Mouse (Mus musculus) thymus, postnatal 14 days (tissue): Measurements from ENCODE around the gene Epha2.

ENCODE experiments used
- DNase-seq: peaks from one replicate; pipeline ENCODE4 v3.0.0; 2021

The Epha2 gene

GRCm38 (mm10) chr4:141334695-141335094 is 33.7 kb downstream of the Epha2 start:
- no peak for DNase-seq

- DNase-seq = no peak
Measured at GRCm38 (mm10) chr4:141335263-141335796, 34.3 kb downstream of the Epha2 start.

DNA sequence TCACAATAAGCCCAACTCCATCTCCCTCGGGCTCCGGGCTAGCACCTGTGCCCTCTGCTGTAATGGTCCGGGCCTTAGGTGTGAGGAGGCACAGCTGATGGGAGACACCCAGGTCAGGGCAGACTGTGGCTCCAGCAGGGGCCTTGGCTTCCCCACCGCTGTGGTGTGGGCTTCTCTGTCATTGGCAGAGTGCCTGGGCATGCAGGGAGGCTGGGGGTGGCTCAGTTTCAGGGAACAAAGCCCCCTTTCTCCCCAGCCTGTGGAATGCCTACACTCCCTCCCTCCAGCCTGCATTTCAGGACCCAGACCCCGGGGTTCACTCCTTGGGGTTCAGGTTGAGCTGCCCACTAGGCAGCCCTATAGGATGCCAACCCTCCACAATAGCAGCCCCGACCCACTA is 35.2 kb downstream of the Epha2 start:
- DNase-seq = no peak

DNA sequence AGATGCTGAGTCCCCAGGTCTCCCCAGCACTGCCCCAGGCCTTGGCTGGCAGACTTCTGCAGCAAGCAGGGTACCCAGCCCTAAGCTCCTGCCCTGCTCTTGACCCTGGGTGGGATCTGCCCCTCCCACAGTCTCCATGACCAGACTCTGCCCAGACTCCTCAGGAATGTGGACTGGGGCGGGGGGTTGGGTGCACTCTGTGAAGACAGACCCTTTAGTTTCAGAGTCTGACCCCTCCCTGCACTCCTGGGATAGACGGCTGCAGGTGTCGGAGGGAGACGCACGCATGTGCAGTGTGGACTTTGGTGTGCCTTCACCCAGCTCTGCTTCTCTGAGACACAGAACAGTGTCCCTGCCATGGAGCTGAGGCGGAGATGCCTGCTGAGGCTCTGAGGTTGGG is 36.9 kb downstream of the Epha2 start:
- no peak for DNase-seq

- DNase-seq = no peak
Measured at GRCm38 (mm10) chr4:141338853-141339252, 37.8 kb downstream of the Epha2 start.

GRCm38 (mm10) chr4:141341477-141341876 is 40.4 kb downstream of the Epha2 start:
- no peak for DNase-seq

DNA sequence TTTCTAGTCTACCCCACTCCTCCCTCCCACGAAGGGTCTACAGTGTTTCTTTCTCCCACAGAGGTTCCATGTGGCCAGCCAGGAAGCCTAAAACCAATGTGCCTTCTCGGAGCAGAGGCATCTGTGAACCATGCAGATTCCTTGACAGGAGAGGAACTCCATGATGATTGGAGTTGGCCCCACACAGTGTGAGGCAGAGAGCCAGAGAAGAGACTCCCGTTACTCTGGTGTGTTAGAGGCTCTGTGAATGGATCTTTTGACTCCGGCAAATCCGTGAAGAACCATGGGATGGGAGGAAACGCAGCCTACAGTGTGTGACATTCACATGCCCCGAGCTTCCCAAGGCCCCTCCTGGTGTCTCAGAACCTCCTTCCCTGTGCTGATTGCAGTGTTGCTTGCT is 42.5 kb downstream of the Epha2 start:
- no peak for DNase-seq

- no peak for DNase-seq
Measured at GRCm38 (mm10) chr4:141345219-141345618, 44.2 kb downstream of the Epha2 start.

DNA sequence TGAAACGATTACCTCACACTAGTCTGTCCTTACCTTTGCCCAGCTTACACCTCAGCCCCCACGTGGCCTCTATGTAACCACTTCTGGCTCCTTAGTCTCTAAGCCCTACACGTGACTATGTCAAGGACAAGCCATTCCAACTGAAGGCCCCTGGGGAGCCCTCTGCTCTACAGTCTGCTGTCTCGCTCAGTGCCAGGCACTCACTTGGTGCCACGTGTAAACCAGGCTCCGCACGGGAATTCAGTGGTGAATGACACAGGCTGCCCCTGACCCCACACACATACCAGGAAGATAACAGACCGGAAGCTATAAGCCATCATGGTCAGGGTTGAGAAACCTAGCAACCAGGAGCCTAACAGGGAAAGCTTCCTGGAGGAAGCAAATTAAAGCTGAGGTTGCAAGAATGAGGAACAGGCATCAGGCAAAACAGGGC is 46.3 kb downstream of the Epha2 start:
- DNase-seq = no peak

DNA sequence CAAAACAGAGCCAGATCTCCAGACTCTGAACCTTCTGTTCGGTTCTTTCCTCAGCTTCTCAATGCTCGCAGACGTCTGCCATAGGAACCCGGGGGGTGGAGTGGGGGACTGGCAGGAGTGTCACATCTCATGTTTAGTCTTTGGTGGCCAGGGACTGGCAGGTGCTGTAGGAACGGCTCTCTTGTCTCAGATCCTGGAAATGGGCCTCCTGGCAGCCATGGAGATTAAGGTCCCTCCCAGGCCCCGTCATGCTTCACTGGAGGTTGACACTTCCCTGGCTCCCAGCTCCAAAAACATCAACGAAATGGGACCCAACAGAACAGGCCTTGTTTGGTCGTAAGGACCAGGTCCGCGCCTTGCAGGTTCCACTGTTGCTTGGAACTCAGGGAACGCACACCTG is 47.6 kb downstream of the Epha2 start:
- DNase-seq = no peak

- no peak for DNase-seq
Measured at GRCm38 (mm10) chr4:141350015-141350414, 49.0 kb downstream of the Epha2 start.

- no peak for DNase-seq
Measured at GRCm38 (mm10) chr4:141351972-141352371, 50.9 kb downstream of the Epha2 start.

GRCm38 (mm10) chr4:141352986-141353385 is 51.9 kb downstream of the Epha2 start:
- no peak for DNase-seq

GRCm38 (mm10) chr4:141353868-141354267 is 52.8 kb downstream of the Epha2 start:
- no peak for DNase-seq

GRCm38 (mm10) chr4:141357811-141358210 is 56.8 kb downstream of the Epha2 start:
- no peak for DNase-seq

GRCm38 (mm10) chr4:141359222-141359621 is 58.2 kb downstream of the Epha2 start:
- no peak for DNase-seq

GRCm38 (mm10) chr4:141360846-141361245 is 59.8 kb downstream of the Epha2 start:
- DNase-seq = peak; percentile 38

GRCm38 (mm10) chr4:141362937-141363548 is 62.0 kb downstream of the Epha2 start:
- DNase-seq = peak; percentile 68

GRCm38 (mm10) chr4:141365126-141365525 is 64.1 kb downstream of the Epha2 start:
- DNase-seq = no peak

DNA sequence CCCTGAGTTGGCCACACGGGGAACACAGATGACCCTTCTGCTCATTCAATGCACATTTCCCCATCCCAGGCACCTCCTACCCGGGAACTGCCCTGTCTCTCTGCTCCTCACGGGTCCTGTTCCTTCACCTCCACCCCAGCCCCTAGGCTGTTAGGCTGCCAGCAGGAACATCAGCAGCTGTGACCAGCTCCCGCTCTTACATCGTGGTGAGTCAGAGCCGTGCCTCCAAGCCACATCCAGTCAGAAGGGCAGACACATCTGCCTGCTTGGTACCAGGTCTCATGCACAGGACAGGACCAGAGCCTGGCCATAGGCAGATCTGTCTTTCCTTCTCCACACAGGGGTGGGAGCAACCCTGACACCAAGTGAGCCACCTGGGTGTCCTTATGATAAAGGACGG is 64.8 kb downstream of the Epha2 start:
- DNase-seq = no peak

DNA sequence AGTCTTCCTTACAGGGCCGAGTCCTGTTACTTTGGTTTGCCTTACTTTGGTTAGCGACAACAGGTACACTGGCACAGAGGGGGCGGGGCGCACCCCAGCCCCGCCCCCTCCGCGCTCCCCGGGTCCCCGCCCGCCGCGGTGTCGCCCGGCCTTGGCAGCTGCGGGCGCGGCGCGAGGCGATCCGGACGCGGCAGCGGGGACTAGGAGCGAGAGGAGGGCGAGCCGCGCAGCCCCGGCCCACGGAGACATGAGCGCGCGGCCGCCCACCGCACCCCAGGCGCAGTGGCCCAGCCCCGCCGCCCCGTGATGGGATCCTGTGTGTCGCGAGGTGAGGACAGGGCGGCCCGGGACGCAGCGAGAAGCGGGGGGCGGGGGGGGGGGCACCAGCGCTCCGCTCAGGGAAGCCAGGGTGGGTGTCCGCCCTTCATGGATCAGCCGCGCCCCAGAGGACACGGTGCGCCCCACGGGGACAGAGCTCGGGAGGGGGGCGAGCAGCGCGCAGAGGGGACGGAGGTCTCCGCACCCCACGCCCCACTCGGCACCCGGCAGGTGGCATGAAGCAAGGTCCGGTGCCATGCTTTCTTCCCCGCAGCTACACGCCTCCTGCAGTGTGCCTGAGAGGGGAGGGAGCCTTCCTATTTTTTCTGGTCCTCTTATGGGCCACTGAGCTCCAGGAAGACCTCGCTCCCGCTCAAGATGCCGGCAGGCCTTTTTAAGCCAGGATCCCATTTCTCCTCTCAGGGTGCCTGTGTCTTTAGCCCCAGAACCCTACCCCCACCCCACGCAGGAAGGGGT is 67.2 kb downstream of the Epha2 start, which contains the start of gene Fam131c:
Fam131c (plus strand) TSS at position 224 of the 795 bp plus-strand sequence.
- peak; percentile 32 for DNase-seq

GRCm38 (mm10) chr4:141372426-141372825 is 71.4 kb downstream of the Epha2 start:
- no peak for DNase-seq
